Mouse (Mus musculus) heart, adult 2 months (tissue): ENCODE data around the gene Hoxc4. TPM values are rescaled to one million over a fixed set of nuclear protein-coding genes. Genes with fewer than 3 reads are reported as not detected.

ENCODE experiments used
- DNase-seq, 2 experiments: peaks; one replicate each; pipeline ENCODE4 v3.0.0; 2021
- H3K27ac ChIP-seq: fragments of 200-600 bp; 2 replicates; pipeline ENCODE4 v1.8.1; 2022
- H3K27me3 ChIP-seq: fragments of 200-500 bp; 2 replicates; pipeline ENCODE4 v1.6.1; 2012; ENCODE audit warnings: mild to moderate bottlenecking, low read length, inconsistent platforms, mixed read lengths; ENCODE audit not compliant: control insufficient read depth, insufficient read depth
- H3K36me3 ChIP-seq: fragments of 200-500 bp; 2 replicates; pipeline ENCODE4 v1.6.1; 2012; ENCODE audit warnings: low read length, inconsistent platforms; ENCODE audit not compliant: control insufficient read depth, insufficient read depth
- H3K4me1 ChIP-seq: fragments of 200-500 bp; 2 replicates; pipeline ENCODE4 v1.6.1; 2011; ENCODE audit warnings: low read length; ENCODE audit not compliant: control insufficient read depth, insufficient read depth
- H3K4me3 ChIP-seq: fragments of 200-600 bp; 2 replicates; pipeline ENCODE4 v1.8.1; 2022
- H3K79me2 ChIP-seq: fragments of 200-500 bp; replicated peaks from 2 replicates; pipeline ENCODE4 v1.6.1; 2012; ENCODE audit warnings: mild to moderate bottlenecking, inconsistent platforms, low read length, moderate library complexity, mixed read lengths; ENCODE audit not compliant: control insufficient read depth, insufficient read depth
- H3K9ac ChIP-seq: fragments of 200-500 bp; 2 replicates; pipeline ENCODE4 v1.6.1; 2012; ENCODE audit warnings: low read depth, mild to moderate bottlenecking, control low read depth, inconsistent platforms, low read length, mixed read lengths
- CTCF ChIP-seq: fragments of 200-600 bp; IDR thresholded peaks from 2 replicates; pipeline ENCODE4 v1.8.1; 2022; ENCODE audit warnings: antibody characterized with exemption, mild to moderate bottlenecking, moderate library complexity
- EP300 ChIP-seq: fragments of 200-500 bp; IDR thresholded peaks from 2 replicates; pipeline ENCODE4 v1.6.1; 2011; ENCODE audit warnings: low read depth, low read length, control low read depth; ENCODE audit not compliant: insufficient read depth
- POLR2A ChIP-seq: fragments of 200-500 bp; IDR thresholded peaks from 2 replicates; pipeline ENCODE4 v1.6.1; 2011; ENCODE audit warnings: mild to moderate bottlenecking, low read depth, low read length, control low read depth; ENCODE audit not compliant: insufficient read depth
- WGBS: fragments of 180-500 bp; shearing (Covaris S2); methylation state at CpG from one replicate; pipeline ENCODE4 v1.1.7; 2018; 5-methylcytosine and 5-hydroxymethylcytosine counted together
- intact Hi-C: fragments of 180-260 bp; cut with DNase I; formaldehyde crosslinking; loops from one replicate; pipeline ENCODE4 v1.15.1; 2025
- polyA plus RNA-seq: library from polyadenylated mRNA; depleted of rRNA; stranded (reverse); fragments of >200 nt; gene quantifications from 2 replicates; pipeline ENCODE4 v1.2.3, GENCODE M21; 2012
- total RNA-seq, 2 experiments: library from RNA; stranded (reverse); gene quantifications; 2 replicates each; pipeline ENCODE4 v1.2.3; 2021

Gene Hoxc4
- total and polyA plus RNA-seq, 3 experiments, result 0.10 TPM; not detected in 2

GRCm38 (mm10) chr15:103020899-103021418 is 2.2 kb downstream of the Hoxc4 start:
- H3K79me2 ChIP-seq, result no peaks in the 10 kb centered on the region
- H3K9ac ChIP-seq, result no peak overlapping the region
- H3K27ac ChIP-seq, result no peak overlapping the region
- DNase-seq, result no peak
- TF ChIP-seq EP300 (no peak), CTCF (no peak), POLR2A (no peak)
- intact Hi-C loops, result no loop called here
- no peak overlapping the region for H3K4me3 ChIP-seq
- H3K36me3 ChIP-seq, result no peaks in the 10 kb centered on the region
- peaks cover 18% of the 10 kb centered on the region for H3K27me3 ChIP-seq
- WGBS, result 5% methylated on average over 8 of the region's 8 CpGs
- no peaks in the 10 kb centered on the region for H3K4me1 ChIP-seq

DNA sequence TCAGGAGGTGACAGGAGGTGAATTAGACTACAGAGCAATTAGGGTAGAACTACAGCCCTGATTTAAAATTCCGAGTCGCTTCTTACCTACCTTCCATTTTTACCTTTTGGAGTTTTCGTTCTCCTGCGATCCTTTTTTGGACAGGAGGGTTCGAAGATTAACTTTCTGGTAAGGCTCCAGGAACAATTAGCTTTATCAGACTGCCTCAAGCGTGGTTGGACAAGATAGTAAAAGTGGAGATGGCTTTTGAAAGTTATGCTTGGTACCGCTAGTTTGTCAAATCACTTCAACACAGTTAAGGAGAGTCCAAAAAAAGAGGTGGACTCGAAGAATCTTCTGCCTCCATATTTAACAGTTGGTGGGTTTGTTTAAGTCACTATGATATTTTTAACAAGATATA is 2.8 kb downstream of the Hoxc4 start:
- no peak for DNase-seq
- H3K4me3 ChIP-seq, result no peak overlapping the region
- intact Hi-C loops, result no loop called here
- no peak overlapping the region for H3K27ac ChIP-seq
- peaks cover 20% of the 10 kb centered on the region for H3K27me3 ChIP-seq
- H3K79me2 ChIP-seq, result no peaks in the 10 kb centered on the region
- no peak overlapping the region for H3K9ac ChIP-seq
- 7% methylated on average over 8 of the region's 8 CpGs for WGBS
- no peaks in the 10 kb centered on the region for H3K4me1 ChIP-seq
- TF ChIP-seq CTCF (no peak), POLR2A (no peak)
- H3K36me3 ChIP-seq, result no peaks in the 10 kb centered on the region

DNA sequence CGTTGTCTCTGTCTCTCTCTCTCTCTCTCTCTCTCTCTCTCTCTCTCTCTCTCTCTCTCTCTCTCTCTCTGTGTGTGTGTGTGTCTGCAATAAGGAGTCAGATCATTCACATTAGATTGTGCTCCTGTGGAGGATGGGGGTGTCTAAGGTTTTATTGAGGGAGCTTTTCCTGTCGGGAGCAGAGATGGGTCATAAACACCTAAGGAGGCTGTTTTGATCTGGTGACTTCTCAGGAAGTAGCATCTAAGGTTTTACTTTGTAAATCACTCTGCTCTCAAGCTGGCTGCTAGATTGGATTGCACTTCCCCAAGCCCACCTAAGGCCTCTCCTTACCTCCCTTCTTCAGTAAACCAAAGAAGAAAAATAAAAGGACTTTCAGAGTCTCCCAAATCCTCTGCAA is 5.4 kb downstream of the Hoxc4 start:
- TF ChIP-seq EP300 (no peak), POLR2A (no peak), CTCF (no peak)
- WGBS, result 0% methylated on average over 2 of the region's 2 CpGs
- intact Hi-C loops, result no loop called here
- H3K36me3 ChIP-seq, result no peaks in the 10 kb centered on the region
- H3K9ac ChIP-seq, result no peak overlapping the region
- H3K27me3 ChIP-seq, result peaks cover 28% of the 10 kb centered on the region
- no peak overlapping the region for H3K27ac ChIP-seq
- no peaks in the 10 kb centered on the region for H3K79me2 ChIP-seq
- DNase-seq, result no peak
- H3K4me3 ChIP-seq, result no peak overlapping the region
- no peaks in the 10 kb centered on the region for H3K4me1 ChIP-seq

GRCm38 (mm10) chr15:103027266-103028235 is 8.8 kb downstream of the Hoxc4 start:
- Histone ChIP-seq H3K79me2 (no peaks in the 10 kb centered on the region), H3K36me3 (no peaks in the 10 kb centered on the region), H3K4me1 (no peaks in the 10 kb centered on the region), H3K4me3 (no peak overlapping the region), H3K27me3 (peaks cover 23% of the 10 kb centered on the region), H3K27ac (no peak overlapping the region), H3K9ac (no peak overlapping the region)
- WGBS, result 3% methylated on average over 43 of the region's 43 CpGs
- intact Hi-C loops, result no loop called here
- DNase-seq, result no peak
- TF ChIP-seq EP300, result no peak
- no peak for TF ChIP-seq CTCF
- no peak for TF ChIP-seq POLR2A

DNA sequence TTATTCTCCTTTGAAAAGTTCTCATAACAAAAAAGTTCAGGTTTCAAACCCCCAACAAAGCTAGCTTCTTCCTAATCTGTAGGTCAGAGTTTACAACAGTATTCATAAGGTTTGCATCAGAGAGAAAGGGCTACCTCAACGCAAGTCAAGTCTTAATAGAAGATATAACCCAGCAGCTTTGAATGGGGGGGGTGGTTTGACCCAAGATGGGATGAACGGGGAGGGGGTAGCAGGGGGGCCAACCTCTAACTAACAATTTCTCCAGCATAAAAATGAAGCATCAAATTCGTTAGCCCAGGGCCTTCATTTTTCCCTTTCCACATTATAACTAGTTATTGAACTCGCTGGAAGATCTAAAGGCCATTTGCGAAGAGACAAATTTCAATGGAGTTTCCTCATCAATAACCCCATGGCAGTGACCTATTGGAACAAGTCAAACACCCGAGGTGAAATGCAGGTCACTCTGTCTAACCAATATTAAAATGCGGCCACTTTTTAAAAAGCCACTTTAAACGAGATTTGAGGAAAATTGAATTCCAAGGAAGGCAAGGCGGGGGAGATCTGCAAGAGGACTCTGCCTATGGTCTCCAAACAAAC is 10.3 kb downstream of the Hoxc4 start:
- Histone ChIP-seq H3K27me3 (peaks cover 27% of the 10 kb centered on the region), H3K36me3 (no peaks in the 10 kb centered on the region), H3K79me2 (no peaks in the 10 kb centered on the region), H3K9ac (no peak overlapping the region), H3K4me1 (no peaks in the 10 kb centered on the region), H3K27ac (no peak overlapping the region), H3K4me3 (no peak overlapping the region)
- WGBS, result 26% methylated on average over 9 of the region's 9 CpGs
- intact Hi-C loops, result no loop called here
- no peak for DNase-seq
- TF ChIP-seq CTCF (no peak), POLR2A (no peak), EP300 (no peak)

DNA sequence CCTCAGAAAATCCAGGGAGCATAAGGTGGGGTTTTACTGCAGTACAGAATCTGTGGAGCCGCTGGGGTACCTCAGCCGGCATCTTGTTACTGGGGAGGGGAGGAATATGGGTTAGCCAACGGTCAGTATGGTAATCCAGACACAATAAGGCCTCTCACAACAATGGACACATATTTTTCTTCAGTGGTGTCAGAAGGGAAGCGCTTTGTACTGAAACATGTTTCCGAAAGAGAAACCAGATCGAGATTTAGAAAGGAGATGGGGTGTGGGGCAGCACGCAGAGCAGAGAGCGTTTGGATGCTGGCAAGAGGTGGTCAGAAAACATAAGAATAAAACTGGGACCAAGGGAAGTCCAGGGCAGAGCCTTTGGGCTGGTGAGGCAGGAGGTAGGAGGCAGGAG is 11.4 kb downstream of the Hoxc4 start:
- DNase-seq, result no peak
- Histone ChIP-seq H3K36me3 (no peaks in the 10 kb centered on the region), H3K79me2 (no peaks in the 10 kb centered on the region), H3K9ac (no peak overlapping the region), H3K4me1 (no peaks in the 10 kb centered on the region), H3K4me3 (no peak overlapping the region), H3K27me3 (peaks cover 31% of the 10 kb centered on the region), H3K27ac (no peak overlapping the region)
- TF ChIP-seq POLR2A, result no peak
- intact Hi-C loops, result no loop called here
- 7% methylated on average over 8 of the region's 8 CpGs for WGBS
